Mouse (Mus musculus): ENCODE data around the gene Ssrp1. TPM values are rescaled to one million over a fixed set of nuclear protein-coding genes. Genes with fewer than 3 reads are reported as not detected.
A peak's percentile ranks its signal among the peaks of the same experiment; 100 is the strongest.

Ssrp1 gene
- total and polyA plus RNA-seq, 3 experiments: 241 to 437 (median 297) TPM

- TF ChIP-seq EP300 (IDR thresholded peaks at IDR 0.05; ENCODE audit: low read length) (no peak), ETS1 (conservative IDR thresholded peaks at IDR 0.05; ENCODE audit: low read depth, low read length) (peak; percentile 76), RCOR1 (conservative IDR thresholded peaks at IDR 0.05; ENCODE audit: low read depth, low read length) (no peak), BHLHE40 (IDR thresholded peaks at IDR 0.05; ENCODE audit: low read depth, low read length) (peak; percentile 53; the same call in 1 of the 2 replicates), ELF1 (IDR thresholded peaks at IDR 0.05; ENCODE audit: low read depth, low read length) (peak; percentile 82), USF2 (conservative IDR thresholded peaks at IDR 0.05; ENCODE audit: low read depth, low read length) (no peak), ZNF384 (IDR thresholded peaks at IDR 0.05; ENCODE audit: low read depth, low read length) (no peak)
Measured at GRCm38 (mm10) chr2:85047596-85048167, 10.6 kb downstream of the Ssrp1 start, which contains the start of gene Tnks1bp1 (continued).

- Histone ChIP-seq H3K27ac (ENCODE audit: insufficient read depth, low read depth) (no peak overlapping the region), H3K9ac (ENCODE audit: insufficient read depth, low read depth) (peak overlapping the region; percentile 84), H3K27me3 (replicated peaks) (no peaks in the 10 kb centered on the region), H3K9me3 (replicated peaks; ENCODE audit: low read length) (no peaks in the 10 kb centered on the region), H3K79me2 (replicated peaks; ENCODE audit: control insufficient read depth, extremely low read depth, insufficient read depth, poor library complexity, severe bottlenecking) (no peaks in the 10 kb centered on the region), H3K4me1 (ENCODE audit: control insufficient read depth in 1 of 2, insufficient read depth in 2 of 2) (peaks cover 7 to 54% of the 10 kb centered on the region in 2 experiments), H3K4me3 (replicated peaks in 1 of 3; ENCODE audit: low read depth in 2 of 3, low read length in 2 of 3, poor library complexity in 1 of 3) (peak overlapping the region; percentile 30 to 67 (median 54)), H3K4me2 (ENCODE audit: insufficient read depth, low read depth, poor library complexity, severe bottlenecking) (peak overlapping the region; percentile 53), H3K36me3 (replicated peaks in 1 of 2; ENCODE audit: control insufficient read depth in 1 of 2, insufficient read depth in 1 of 2, low read length in 1 of 2) (peaks cover 32 to 55% of the 10 kb centered on the region in 2 experiments)
- in situ Hi-C loops (cut with MboI; ENCODE audit: low pct_ligation_motif_present, low pct_unique_long_range_greater_than_20kb, low sequenced_read_pairs) (no loop called here), dilution Hi-C loops (cut with MboI; ENCODE audit: extremely low pct_ligation_motif_present, extremely low pct_unique_long_range_greater_than_20kb, low sequenced_read_pairs) (no loop called here)
- no peak for TF ChIP-seq NELFE (IDR thresholded peaks at IDR 0.05; ENCODE audit: low read depth, low read length)
- no peak for TF ChIP-seq ELF1 (IDR thresholded peaks at IDR 0.05; ENCODE audit: low read depth, low read length)
- TF ChIP-seq MEF2A (IDR thresholded peaks at IDR 0.05; ENCODE audit: borderline replicate concordance, low read depth, low read length): no peak
- DNase-seq (ENCODE audit: extremely low read depth): no peak
Measured at GRCm38 (mm10) chr2:85048168-85048751, 11.2 kb downstream of the Ssrp1 start.

- H3K27ac ChIP-seq (ENCODE audit: insufficient read depth, low read depth): no peak overlapping the region
- no peaks in the 10 kb centered on the region for H3K27me3 ChIP-seq (replicated peaks)
- peaks cover 7 to 44% of the 10 kb centered on the region in 2 experiments for H3K4me1 ChIP-seq (ENCODE audit: control insufficient read depth in 1 of 2, insufficient read depth in 2 of 2)
- in situ Hi-C loops (cut with MboI; ENCODE audit: low pct_ligation_motif_present, low pct_unique_long_range_greater_than_20kb, low sequenced_read_pairs) (no loop called here), dilution Hi-C loops (cut with MboI; ENCODE audit: extremely low pct_ligation_motif_present, extremely low pct_unique_long_range_greater_than_20kb, low sequenced_read_pairs) (no loop called here)
- H3K4me3 ChIP-seq (replicated peaks in 1 of 3; ENCODE audit: low read depth in 2 of 3, low read length in 2 of 3, poor library complexity in 1 of 3): no peak overlapping the region
- H3K9ac ChIP-seq (ENCODE audit: insufficient read depth, low read depth): no peak overlapping the region
- no peak for DNase-seq (ENCODE audit: extremely low read depth)
- H3K79me2 ChIP-seq (replicated peaks; ENCODE audit: control insufficient read depth, extremely low read depth, insufficient read depth, poor library complexity, severe bottlenecking): no peaks in the 10 kb centered on the region
- no peaks in the 10 kb centered on the region for H3K9me3 ChIP-seq (replicated peaks; ENCODE audit: low read length)
- no peak overlapping the region for H3K4me2 ChIP-seq (ENCODE audit: insufficient read depth, low read depth, poor library complexity, severe bottlenecking)
- H3K36me3 ChIP-seq (replicated peaks in 1 of 2; ENCODE audit: control insufficient read depth in 1 of 2, insufficient read depth in 1 of 2, low read length in 1 of 2): peaks cover 25 to 49% of the 10 kb centered on the region in 2 experiments
- TF ChIP-seq MAFK (IDR thresholded peaks at IDR 0.05; ENCODE audit: insufficient replicate concordance, low read length) (no peak), TCF12 (IDR thresholded peaks at IDR 0.05; ENCODE audit: low read depth, low read length) (no peak), RCOR1 (conservative IDR thresholded peaks at IDR 0.05; ENCODE audit: low read depth, low read length) (no peak), RAD21 (IDR thresholded peaks at IDR 0.05; ENCODE audit: low read depth, low read length) (no peak), ZKSCAN1 (IDR thresholded peaks at IDR 0.05; ENCODE audit: borderline replicate concordance, low read depth, low read length) (no peak), CHD2 (IDR thresholded peaks at IDR 0.05; ENCODE audit: low read length) (no peak), POLR2AphosphoS2 (IDR thresholded peaks at IDR 0.05; ENCODE audit: low read depth, low read length) (no peak), CTCF (conservative IDR thresholded peaks at IDR 0.05 in 1 of 2, IDR thresholded peaks at IDR 0.05 in 1 of 2; ENCODE audit: low read depth in 2 of 2, low read length in 2 of 2) (no peak), PAX5 (IDR thresholded peaks at IDR 0.05; ENCODE audit: low read length) (no peak), MXI1 (IDR thresholded peaks at IDR 0.05; ENCODE audit: low read depth, low read length) (no peak)
Measured at GRCm38 (mm10) chr2:85049277-85049676, 12.2 kb downstream of the Ssrp1 start.
